Mouse (Mus musculus) heart, postnatal 0 days (tissue): ENCODE measurements around the gene 2310039H08Rik. TPM values are rescaled to one million over a fixed set of nuclear protein-coding genes. Genes with fewer than 3 reads are reported as not detected.

Experiments
- ATAC-seq: fragments of 200-750 bp; cut with Nextera tagmentation; 2 replicates; pipeline ENCODE4 v1.8.0; 2017; ENCODE audit warnings: low read depth, moderate number of reproducible peaks, moderate library complexity; ENCODE audit not compliant: insufficient read depth
- DNase-seq: peaks from one replicate; pipeline ENCODE4 v3.0.0-alpha.2; 2016; ENCODE audit warnings: low spot score
- H3K27ac ChIP-seq: fragments of 300-500 bp; sonication (generic); 2 replicates; pipeline ENCODE4 v1.5.1; 2014; ENCODE audit warnings: low read depth, mild to moderate bottlenecking
- H3K27me3 ChIP-seq: fragments of 300-500 bp; sonication (generic); 2 replicates; pipeline ENCODE4 v1.6.1; 2014; ENCODE audit warnings: low read length, mixed read lengths; ENCODE audit not compliant: control insufficient read depth, insufficient read depth
- H3K36me3 ChIP-seq: fragments of 300-500 bp; sonication (generic); replicated peaks from 2 replicates; pipeline ENCODE4 v1.6.1; 2014; ENCODE audit warnings: low read length, mixed read lengths; ENCODE audit not compliant: control insufficient read depth, insufficient read depth
- H3K4me1 ChIP-seq: fragments of 300-500 bp; sonication (generic); 2 replicates; pipeline ENCODE4 v1.6.1; 2014; ENCODE audit warnings: antibody characterized with exemption; ENCODE audit not compliant: control insufficient read depth, insufficient read depth
- H3K4me2 ChIP-seq: fragments of 300-500 bp; sonication (generic); 2 replicates; pipeline ENCODE4 v1.6.1; 2014; ENCODE audit warnings: low read depth, mild to moderate bottlenecking, low read length, moderate library complexity
- H3K4me3 ChIP-seq: fragments of 300-500 bp; sonication (generic); 2 replicates; pipeline ENCODE4 v1.5.1; 2014; ENCODE audit warnings: low read depth, low read length
- H3K9ac ChIP-seq: fragments of 300-500 bp; sonication (generic); replicated peaks from 2 replicates; pipeline ENCODE4 v1.6.1; 2014; ENCODE audit warnings: low read depth, low read length, mixed read lengths
- H3K9me3 ChIP-seq: fragments of 300-500 bp; sonication (generic); replicated peaks from 2 replicates; pipeline ENCODE4 v1.6.1; 2016; ENCODE audit warnings: low read length; ENCODE audit not compliant: control insufficient read depth
- CTCF ChIP-seq: IDR thresholded peaks from 2 replicates; pipeline ENCODE4 v1.5.1; 2016; ENCODE audit warnings: antibody characterized with exemption, control low read depth, low read depth
- EP300 ChIP-seq: IDR thresholded peaks from 2 replicates; pipeline ENCODE4 v1.6.1; 2016; ENCODE audit warnings: antibody characterized with exemption, low read depth
- WGBS: fragments of 180-500 bp; shearing (Covaris S2); extraction: QIAGEN DNeasy Blood & Tissue Kit; methylation state at CpG from one replicate; pipeline ENCODE4 v1.1.7; 2014; 5-methylcytosine and 5-hydroxymethylcytosine counted together
- polyA plus RNA-seq: library from polyadenylated mRNA; unstranded; fragments of >200 nt; fragmentation: Nextera tagmentation; extraction: Ambion mirVana; gene quantifications from 2 replicates; pipeline ENCODE4 v1.2.1, GENCODE M21; 2015
- total RNA-seq: library from RNA; depleted of rRNA; stranded (reverse); fragments of >200 nt; gene quantifications from 2 replicates; pipeline ENCODE4 v1.2.3, GENCODE M21; 2014; ENCODE audit warnings: low replicate concordance

2310039H08Rik gene
- total and polyA plus RNA-seq, 2 experiments from 2014 or later = 74.9 to 75.6 TPM

DNA sequence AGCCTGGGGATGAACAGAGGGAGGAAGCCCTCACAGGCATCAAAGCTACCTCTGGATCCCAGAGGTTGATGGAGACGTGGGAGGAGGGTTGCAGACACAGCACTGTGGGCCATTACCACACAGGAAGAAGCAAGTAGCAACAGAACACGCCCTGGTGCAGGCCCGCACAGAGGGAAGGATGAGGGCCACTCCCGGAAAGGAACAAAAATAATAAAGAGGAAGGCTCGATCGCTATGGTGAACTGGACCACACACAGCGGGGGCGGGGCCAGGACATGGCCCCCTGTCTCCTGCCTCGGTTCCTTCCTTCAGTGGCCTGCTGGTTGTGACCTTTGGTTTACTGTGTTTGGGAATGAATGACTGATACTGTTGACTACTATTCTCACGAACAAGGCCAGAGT, 27.2 kb downstream of the 2310039H08Rik start:
- H3K36me3 ChIP-seq = peaks cover 44% of the 10 kb centered on the region
- no peaks in the 10 kb centered on the region for H3K9me3 ChIP-seq
- no peak overlapping the region for H3K4me3 ChIP-seq
- H3K9ac ChIP-seq = no peak overlapping the region
- no peak overlapping the region for H3K27ac ChIP-seq
- DNase-seq (no peak), ATAC-seq (no peak)
- TF ChIP-seq CTCF (no peak), EP300 (no peak)
- WGBS = 74% methylated on average over 10 of the region's 10 CpGs
- H3K4me1 ChIP-seq = no peaks in the 10 kb centered on the region
- H3K4me2 ChIP-seq = no peak overlapping the region
- no peaks in the 10 kb centered on the region for H3K27me3 ChIP-seq

GRCm38 (mm10) chr17:46801761-46802160, 29.3 kb downstream of the 2310039H08Rik start:
- H3K9me3 ChIP-seq = no peaks in the 10 kb centered on the region
- H3K27ac ChIP-seq = no peak overlapping the region
- no peaks in the 10 kb centered on the region for H3K27me3 ChIP-seq
- TF ChIP-seq CTCF (no peak), EP300 (no peak)
- DNase-seq (no peak), ATAC-seq (no peak)
- no peak overlapping the region for H3K9ac ChIP-seq
- no peak overlapping the region for H3K4me2 ChIP-seq
- H3K4me3 ChIP-seq = no peak overlapping the region
- 72% methylated on average over 6 of the region's 6 CpGs for WGBS
- no peaks in the 10 kb centered on the region for H3K4me1 ChIP-seq
- H3K36me3 ChIP-seq = peaks cover 61% of the 10 kb centered on the region

- no peaks in the 10 kb centered on the region for H3K9me3 ChIP-seq
- no peak for TF ChIP-seq EP300
- TF ChIP-seq CTCF = no peak
- ATAC-seq (no peak), DNase-seq (no peak)
- no peak overlapping the region for H3K4me3 ChIP-seq
- H3K36me3 ChIP-seq = peaks cover 63% of the 10 kb centered on the region
- no peak overlapping the region for H3K4me2 ChIP-seq
- H3K27ac ChIP-seq = no peak overlapping the region
- no peaks in the 10 kb centered on the region for H3K27me3 ChIP-seq
- peaks cover 9% of the 10 kb centered on the region; the same call in 1 of the 2 replicates for H3K4me1 ChIP-seq
- no peak overlapping the region for H3K9ac ChIP-seq
- WGBS = 82% methylated on average over 8 of the region's 10 CpGs
These were observed 35.9 kb downstream of the 2310039H08Rik start for GRCm38 (mm10) chr17:46808376-46808775.

DNA sequence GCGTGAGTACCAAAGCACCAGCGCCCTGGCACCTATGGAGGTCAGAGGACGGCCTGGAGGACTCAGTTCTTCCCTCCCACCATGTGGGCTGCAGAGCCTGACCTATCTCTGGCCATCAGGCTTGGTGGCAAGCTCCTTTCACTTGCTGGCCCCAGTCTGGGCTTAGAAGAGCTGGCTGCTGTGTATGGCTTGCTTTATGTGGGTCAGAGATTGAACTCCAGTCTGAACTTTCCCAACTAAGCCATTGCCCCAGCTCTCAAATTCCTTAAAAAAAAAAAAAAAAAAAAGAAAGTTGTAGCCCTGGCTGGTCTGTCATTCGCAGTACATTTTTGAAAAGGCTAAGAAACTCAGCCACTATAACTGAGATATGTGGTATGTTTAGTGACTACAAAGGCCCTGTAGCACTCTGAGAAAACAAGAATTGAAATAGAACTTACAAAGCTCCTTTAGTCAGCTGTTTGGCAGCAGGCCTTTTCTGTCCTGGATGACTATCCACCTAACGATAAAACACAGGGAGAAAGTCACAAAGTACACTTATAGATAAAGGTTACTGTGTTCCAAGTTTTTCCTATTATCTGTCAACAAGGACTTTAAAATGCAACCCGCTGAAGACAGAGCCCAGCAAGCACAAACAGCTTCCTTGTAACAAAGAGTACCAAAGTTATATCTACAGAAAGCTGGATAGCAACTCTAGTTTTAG, 36.8 kb downstream of the 2310039H08Rik start:
- Histone ChIP-seq H3K9me3 (no peaks in the 10 kb centered on the region), H3K27me3 (no peaks in the 10 kb centered on the region), H3K4me1 (peaks cover 9% of the 10 kb centered on the region; the same call in 1 of the 2 replicates), H3K27ac (peak overlapping the region; percentile 80), H3K9ac (no peak overlapping the region), H3K4me2 (no peak overlapping the region), H3K36me3 (peaks cover 68% of the 10 kb centered on the region), H3K4me3 (no peak overlapping the region)
- DNase-seq (peak; percentile 69), ATAC-seq (peak; percentile 72)
- WGBS = 57% methylated on average over 6 of the region's 6 CpGs
- TF ChIP-seq CTCF = no peak
- TF ChIP-seq EP300 = no peak

- H3K4me2 ChIP-seq = no peak overlapping the region
- H3K9me3 ChIP-seq = no peaks in the 10 kb centered on the region
- H3K27me3 ChIP-seq = no peaks in the 10 kb centered on the region
- H3K27ac ChIP-seq = no peak overlapping the region
- no peak for DNase-seq
- no peak overlapping the region for H3K4me3 ChIP-seq
- no peak for TF ChIP-seq EP300
- TF ChIP-seq CTCF = no peak
- no peak overlapping the region for H3K9ac ChIP-seq
- H3K4me1 ChIP-seq = peaks cover 9% of the 10 kb centered on the region; the same call in 1 of the 2 replicates
- H3K36me3 ChIP-seq = peaks cover 65% of the 10 kb centered on the region
- no peak for ATAC-seq
- 92% methylated on average over 3 of the region's 3 CpGs for WGBS
These were observed 38.2 kb downstream of the 2310039H08Rik start for GRCm38 (mm10) chr17:46810672-46811071.

GRCm38 (mm10) chr17:46812442-46812841, 40.0 kb downstream of the 2310039H08Rik start:
- Histone ChIP-seq H3K36me3 (peaks cover 59% of the 10 kb centered on the region), H3K27me3 (no peaks in the 10 kb centered on the region)
- no peak for ATAC-seq

More at GRCm38 (mm10) chr17:46812442-46812841, 40.0 kb downstream of the 2310039H08Rik start:
- WGBS = 88% methylated on average over 1 of the region's 1 CpGs
- no peak for TF ChIP-seq CTCF
- TF ChIP-seq EP300 = no peak
- no peak overlapping the region for H3K27ac ChIP-seq
- DNase-seq = no peak
- no peak overlapping the region for H3K9ac ChIP-seq
- no peak overlapping the region for H3K4me3 ChIP-seq
- no peaks in the 10 kb centered on the region for H3K9me3 ChIP-seq
- H3K4me1 ChIP-seq = peaks cover 9% of the 10 kb centered on the region; the same call in 1 of the 2 replicates
- H3K4me2 ChIP-seq = no peak overlapping the region
